Mouse (Mus musculus): Measurements from ENCODE around the gene Dpp6. TPM values are rescaled to one million over a fixed set of nuclear protein-coding genes. Genes with fewer than 3 reads are reported as not detected.

Dpp6 gene
- polyA plus RNA-seq, 2 experiments: 2.4 to 5.0 TPM

DNA sequence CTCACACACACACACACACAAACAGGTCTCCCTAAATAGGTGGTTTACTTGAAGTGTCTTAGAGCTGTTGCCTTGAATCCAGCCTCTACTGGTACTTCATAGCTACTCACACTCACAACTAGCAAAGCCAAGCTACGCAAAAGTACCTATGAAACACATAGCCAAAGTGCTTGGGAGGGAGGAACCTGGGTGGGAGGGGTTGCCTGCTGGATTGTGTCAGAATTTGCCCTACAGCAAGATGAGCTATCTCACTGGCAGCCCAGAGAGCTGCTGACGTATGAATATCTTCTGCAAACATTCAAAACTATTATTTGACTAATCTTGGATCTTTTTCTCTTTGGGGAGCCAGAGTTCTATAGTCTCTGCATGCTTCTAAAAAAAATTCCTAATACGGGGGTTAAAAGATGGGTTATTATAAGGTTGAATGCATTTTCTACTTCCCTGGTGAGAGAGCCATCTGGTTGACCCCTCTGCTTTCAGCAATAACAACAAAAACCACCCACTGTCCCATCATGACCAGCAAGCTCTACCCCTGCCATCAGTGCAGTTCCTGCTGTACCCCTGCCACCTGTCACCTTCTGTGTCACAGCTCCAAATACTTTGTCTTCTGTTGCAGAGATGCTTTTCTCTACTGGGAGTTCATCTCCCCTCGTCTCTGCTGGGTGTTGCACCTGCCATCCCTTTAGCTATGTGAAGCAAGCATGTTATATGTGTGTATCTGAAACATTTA lies 563.8 kb downstream of the Dpp6 start:
- no peaks in the 10 kb centered on the region for H3K27me3 ChIP-seq (ENCODE audit: control insufficient read depth, insufficient read depth, low read length)
- 81% methylated on average over 4 of the region's 4 CpGs for WGBS

DNA sequence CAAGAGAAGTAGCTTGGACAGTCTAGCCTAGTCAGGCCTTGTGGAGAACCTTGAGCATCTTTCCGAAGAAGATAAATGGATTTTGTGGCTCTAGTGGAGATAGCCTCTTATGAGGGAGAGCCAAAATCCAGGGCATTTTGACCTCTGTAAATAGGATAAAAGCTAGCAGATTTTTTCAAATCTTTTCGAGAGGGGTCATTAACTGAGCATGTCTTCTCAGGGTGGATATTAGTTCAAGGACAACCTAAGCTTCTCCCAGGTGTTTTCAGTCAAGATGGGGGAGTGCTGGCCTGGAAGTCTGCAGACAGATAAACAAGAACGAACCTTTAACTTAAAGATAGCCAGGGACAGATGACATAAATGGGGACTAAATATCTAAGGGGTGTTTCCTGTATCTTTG lies 581.4 kb downstream of the Dpp6 start:
- 78% methylated on average over 3 of the region's 3 CpGs for WGBS
- DNase-seq (ENCODE audit: low spot score): no peak
- Histone ChIP-seq H3K9me3 (ENCODE audit: control insufficient read depth, low read length) (no peaks in the 10 kb centered on the region), H3K36me3 (ENCODE audit: control insufficient read depth, insufficient read depth, low read length) (no peaks in the 10 kb centered on the region), H3K9ac (ENCODE audit: low read depth, low read length, severe bottlenecking) (no peak overlapping the region), H3K4me2 (replicated peaks; ENCODE audit: low read depth, low read length, severe bottlenecking) (no peak overlapping the region), H3K27me3 (ENCODE audit: control insufficient read depth, insufficient read depth, low read length) (no peaks in the 10 kb centered on the region), H3K4me3 (replicated peaks; ENCODE audit: low read length) (no peak overlapping the region), H3K4me1 (ENCODE audit: control insufficient read depth, insufficient read depth, low read length) (no peaks in the 10 kb centered on the region), H3K27ac (replicated peaks; ENCODE audit: low read depth, low read length) (no peak overlapping the region)
- no peak for TF ChIP-seq POLR2A (IDR thresholded peaks at IDR 0.05; ENCODE audit: borderline replicate concordance, extremely low read depth, insufficient read depth, insufficient read length)
- no peak for ATAC-seq (ENCODE audit: low FRiP score, low read depth)

More for the DNA sequence above, 563.8 kb downstream of the Dpp6 start:
- Histone ChIP-seq H3K4me1 (ENCODE audit: control insufficient read depth, insufficient read depth, low read length) (no peaks in the 10 kb centered on the region), H3K9ac (ENCODE audit: low read depth, low read length, severe bottlenecking) (no peak overlapping the region), H3K4me3 (replicated peaks; ENCODE audit: low read length) (no peak overlapping the region), H3K9me3 (ENCODE audit: control insufficient read depth, low read length) (no peaks in the 10 kb centered on the region), H3K4me2 (replicated peaks; ENCODE audit: low read depth, low read length, severe bottlenecking) (no peak overlapping the region), H3K36me3 (ENCODE audit: control insufficient read depth, insufficient read depth, low read length) (no peaks in the 10 kb centered on the region), H3K27ac (replicated peaks; ENCODE audit: low read depth, low read length) (no peak overlapping the region)
- no peak for TF ChIP-seq POLR2A (IDR thresholded peaks at IDR 0.05; ENCODE audit: borderline replicate concordance, extremely low read depth, insufficient read depth, insufficient read length)
- DNase-seq (ENCODE audit: low spot score) (no peak), ATAC-seq (ENCODE audit: low FRiP score, low read depth) (no peak)

DNA sequence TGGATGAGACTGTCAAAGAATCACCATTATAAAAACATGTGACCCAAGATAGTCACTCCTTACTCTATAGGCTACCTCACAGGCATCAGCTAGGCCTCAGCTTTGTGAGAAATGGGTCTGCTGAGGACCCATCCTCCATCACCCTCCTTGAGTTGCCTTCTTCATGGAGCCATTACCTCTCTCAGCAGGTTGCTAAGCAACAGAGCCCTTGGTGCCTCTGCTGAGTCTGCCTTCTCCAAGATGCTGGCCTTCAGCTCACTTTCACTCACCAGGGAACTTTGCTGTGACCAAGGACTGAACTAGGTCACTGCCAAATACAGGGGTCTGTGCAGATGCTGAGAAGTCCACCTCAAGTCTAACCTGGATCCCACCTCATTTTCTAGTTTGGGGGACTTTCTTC lies 582.1 kb downstream of the Dpp6 start:
- no peak for ATAC-seq (ENCODE audit: low FRiP score, low read depth)
- no peak overlapping the region for H3K4me2 ChIP-seq (replicated peaks; ENCODE audit: low read depth, low read length, severe bottlenecking)
- no peak overlapping the region for H3K27ac ChIP-seq (replicated peaks; ENCODE audit: low read depth, low read length)
- H3K27me3 ChIP-seq (ENCODE audit: control insufficient read depth, insufficient read depth, low read length): no peaks in the 10 kb centered on the region
- H3K9ac ChIP-seq (ENCODE audit: low read depth, low read length, severe bottlenecking): no peak overlapping the region
- no peaks in the 10 kb centered on the region for H3K9me3 ChIP-seq (ENCODE audit: control insufficient read depth, low read length)
- no peak for TF ChIP-seq POLR2A (IDR thresholded peaks at IDR 0.05; ENCODE audit: borderline replicate concordance, extremely low read depth, insufficient read depth, insufficient read length)
- DNase-seq (ENCODE audit: low spot score): no peak
- H3K4me1 ChIP-seq (ENCODE audit: control insufficient read depth, insufficient read depth, low read length): no peaks in the 10 kb centered on the region
- no peaks in the 10 kb centered on the region for H3K36me3 ChIP-seq (ENCODE audit: control insufficient read depth, insufficient read depth, low read length)
- no peak overlapping the region for H3K4me3 ChIP-seq (replicated peaks; ENCODE audit: low read length)

DNA sequence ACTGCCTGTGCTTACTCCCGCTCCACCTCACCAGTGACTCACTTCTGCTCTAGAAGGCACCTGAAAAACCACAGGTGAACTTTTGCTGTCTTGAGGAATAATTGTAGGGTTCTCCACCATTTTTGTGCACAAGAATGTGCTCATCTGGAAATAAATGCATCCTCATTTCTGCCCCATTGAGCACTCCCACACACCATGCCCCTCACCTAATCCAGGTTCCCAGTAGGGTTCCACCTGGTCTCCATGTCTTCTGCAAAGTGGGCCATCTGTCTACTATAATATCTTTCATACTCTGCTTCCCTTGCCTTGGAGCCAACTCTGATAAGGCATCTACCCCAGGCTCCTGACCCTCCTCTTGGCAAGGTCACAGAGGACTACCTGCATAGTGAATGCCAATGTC lies 585.6 kb downstream of the Dpp6 start:
- H3K4me3 ChIP-seq (replicated peaks; ENCODE audit: low read length): no peak overlapping the region
- WGBS: 91% methylated on average over 1 of the region's 1 CpGs
- H3K9ac ChIP-seq (ENCODE audit: low read depth, low read length, severe bottlenecking): no peak overlapping the region
- H3K9me3 ChIP-seq (ENCODE audit: control insufficient read depth, low read length): no peaks in the 10 kb centered on the region
- ATAC-seq (ENCODE audit: low FRiP score, low read depth) (no peak), DNase-seq (ENCODE audit: low spot score) (no peak)
- no peaks in the 10 kb centered on the region for H3K4me1 ChIP-seq (ENCODE audit: control insufficient read depth, insufficient read depth, low read length)
- TF ChIP-seq POLR2A (IDR thresholded peaks at IDR 0.05; ENCODE audit: borderline replicate concordance, extremely low read depth, insufficient read depth, insufficient read length): no peak
- no peaks in the 10 kb centered on the region for H3K27me3 ChIP-seq (ENCODE audit: control insufficient read depth, insufficient read depth, low read length)
- no peaks in the 10 kb centered on the region for H3K36me3 ChIP-seq (ENCODE audit: control insufficient read depth, insufficient read depth, low read length)
- H3K4me2 ChIP-seq (replicated peaks; ENCODE audit: low read depth, low read length, severe bottlenecking): no peak overlapping the region
- no peak overlapping the region for H3K27ac ChIP-seq (replicated peaks; ENCODE audit: low read depth, low read length)

DNA sequence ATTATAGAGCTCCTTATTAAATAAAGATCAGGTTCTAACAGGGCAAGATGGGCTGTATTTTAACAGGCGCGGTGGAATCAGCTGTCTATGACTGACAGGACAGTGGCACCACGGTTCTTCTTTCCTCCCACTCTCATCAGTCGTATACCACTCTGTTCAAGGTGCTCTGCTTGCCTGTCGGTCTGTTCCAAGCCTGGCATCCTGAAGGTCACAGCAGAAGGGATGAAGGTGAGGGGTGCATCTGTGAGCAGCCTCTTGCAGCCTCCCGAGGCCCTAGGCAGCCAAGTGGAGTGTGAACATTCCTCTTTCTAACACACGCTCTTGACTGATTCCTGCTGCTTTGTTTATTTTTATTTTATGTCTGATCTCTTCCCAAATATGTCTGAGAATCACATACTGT lies 591.9 kb downstream of the Dpp6 start:
- Histone ChIP-seq H3K9ac (ENCODE audit: low read depth, low read length, severe bottlenecking) (no peak overlapping the region), H3K27me3 (ENCODE audit: control insufficient read depth, insufficient read depth, low read length) (no peaks in the 10 kb centered on the region), H3K4me1 (ENCODE audit: control insufficient read depth, insufficient read depth, low read length) (no peaks in the 10 kb centered on the region), H3K4me2 (replicated peaks; ENCODE audit: low read depth, low read length, severe bottlenecking) (no peak overlapping the region), H3K27ac (replicated peaks; ENCODE audit: low read depth, low read length) (no peak overlapping the region), H3K36me3 (ENCODE audit: control insufficient read depth, insufficient read depth, low read length) (no peaks in the 10 kb centered on the region), H3K9me3 (ENCODE audit: control insufficient read depth, low read length) (no peaks in the 10 kb centered on the region), H3K4me3 (replicated peaks; ENCODE audit: low read length) (no peak overlapping the region)
- 78% methylated on average over 7 of the region's 7 CpGs for WGBS
- no peak for TF ChIP-seq POLR2A (IDR thresholded peaks at IDR 0.05; ENCODE audit: borderline replicate concordance, extremely low read depth, insufficient read depth, insufficient read length)
- DNase-seq (ENCODE audit: low spot score) (no peak), ATAC-seq (ENCODE audit: low FRiP score, low read depth) (no peak)

All from limb, embryonic 14.5 days (tissue).